Mouse (Mus musculus): Measurements from ENCODE around the gene Arhgef3. TPM values are rescaled to one million over a fixed set of nuclear protein-coding genes. Genes with fewer than 3 reads are reported as not detected.

The Arhgef3 gene
- polyA plus RNA-seq, 1 experiment from 2014 or later: 6.4 TPM

Small RNA genes lying within 50 kb of the gene (microRNA-seq; reads per million reads assigned to microRNA genes)
- gene Gm23633 (ENCODE audit: borderline number of aligned reads): not detected

Other genes with a start within 250 kb of the Arhgef3 start
- gene Asb14, start 220.3 kb upstream of the Arhgef3 start, polyA plus RNA-seq (2014; fragmentation: Nextera tagmentation; extraction: Ambion mirVana): not detected in 2 replicates
- gene Appl1, start 143.7 kb upstream of the Arhgef3 start, polyA plus RNA-seq (2014; fragmentation: Nextera tagmentation; extraction: Ambion mirVana): 13.3 and 14.2 TPM in 2 replicates
- gene Hesx1, start 120.5 kb upstream of the Arhgef3 start, polyA plus RNA-seq (2014; fragmentation: Nextera tagmentation; extraction: Ambion mirVana): 18.0 and 22.0 TPM in 2 replicates
- 0.69 and 0.80 TPM in 2 replicates for gene Il17rd, start 76.0 kb upstream of the Arhgef3 start, polyA plus RNA-seq (2014; fragmentation: Nextera tagmentation; extraction: Ambion mirVana)